Mouse (Mus musculus) left cerebral cortex, adult 18-20 months (tissue): ENCODE results near the gene Heatr5a. TPM values are rescaled to one million over a fixed set of nuclear protein-coding genes. Genes with fewer than 3 reads are reported as not detected.
A peak's percentile ranks its signal among the peaks of the same experiment; 100 is the strongest.

Source experiments
- DNase-seq, 2 experiments: peaks; one replicate each; pipeline ENCODE4 v3.0.0; 2021 to 2022; ENCODE audit warnings: low spot score in 2 of 2, mixed read lengths in 1 of 2
- total RNA-seq, 2 experiments: library from RNA; stranded (reverse); gene quantifications; 2 replicates each; pipeline ENCODE4 v1.2.3; 2021

Heatr5a gene
- total RNA-seq, 2 experiments from 2014 or later = 7.6 to 7.8 TPM

GRCm38 (mm10) chr12:51849902-51850301 is 121.2 kb downstream of the Heatr5a start:
- no peak for DNase-seq

DNA sequence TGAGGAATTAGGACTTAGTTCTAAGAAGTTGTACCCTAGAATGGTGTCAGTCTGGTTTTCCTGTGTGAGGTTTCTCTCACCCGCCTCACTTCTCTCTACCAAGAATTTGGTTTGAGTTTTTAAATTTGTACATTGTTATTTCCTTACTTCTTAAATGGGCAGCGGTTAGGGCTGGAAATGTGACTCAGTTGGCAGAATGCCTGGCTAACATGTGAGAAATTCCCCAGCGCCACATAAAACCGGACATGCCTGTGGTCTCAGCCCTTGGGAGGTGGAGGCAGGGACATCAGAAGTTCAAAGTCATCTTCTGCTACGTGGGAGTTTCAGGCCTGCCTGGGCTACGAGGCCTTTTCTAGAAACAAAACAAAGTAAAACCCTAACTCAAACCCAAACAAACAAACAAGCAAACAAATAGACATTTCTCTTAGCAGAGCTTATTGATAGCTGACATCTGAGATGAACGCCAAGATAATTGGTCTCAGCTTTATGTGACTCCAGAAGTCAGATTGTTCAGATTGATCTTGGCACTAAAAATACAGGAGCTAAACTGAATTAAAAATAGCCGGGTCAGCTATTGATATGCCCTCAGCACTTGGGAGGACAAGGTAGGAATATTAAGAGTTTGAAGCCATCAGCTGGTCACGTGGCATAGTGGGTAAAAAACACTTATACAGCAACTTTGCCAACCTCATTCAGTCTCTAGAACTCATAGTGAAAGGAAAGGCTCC is 123.0 kb downstream of the Heatr5a start:
- DNase-seq = no peak

DNA sequence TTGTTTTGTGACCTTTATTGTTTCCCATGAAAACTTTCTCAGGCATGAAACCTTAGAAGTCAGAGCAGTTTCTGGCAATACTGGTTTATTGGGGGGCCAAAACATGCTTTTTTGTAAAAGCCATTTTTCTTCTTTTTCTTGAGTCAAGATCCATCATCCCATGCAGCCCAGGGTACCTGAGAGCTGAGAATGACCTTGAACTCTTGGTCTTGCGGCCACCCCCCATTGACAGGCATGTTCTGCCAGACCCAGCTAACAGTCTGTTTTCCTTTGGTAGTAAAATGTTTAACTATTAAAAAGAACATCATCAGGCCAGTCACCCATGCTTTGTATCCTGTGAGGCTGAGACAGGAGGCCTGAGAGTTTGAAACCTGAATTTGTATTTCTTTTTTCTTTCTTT is 125.9 kb downstream of the Heatr5a start:
- no peak for DNase-seq

DNA sequence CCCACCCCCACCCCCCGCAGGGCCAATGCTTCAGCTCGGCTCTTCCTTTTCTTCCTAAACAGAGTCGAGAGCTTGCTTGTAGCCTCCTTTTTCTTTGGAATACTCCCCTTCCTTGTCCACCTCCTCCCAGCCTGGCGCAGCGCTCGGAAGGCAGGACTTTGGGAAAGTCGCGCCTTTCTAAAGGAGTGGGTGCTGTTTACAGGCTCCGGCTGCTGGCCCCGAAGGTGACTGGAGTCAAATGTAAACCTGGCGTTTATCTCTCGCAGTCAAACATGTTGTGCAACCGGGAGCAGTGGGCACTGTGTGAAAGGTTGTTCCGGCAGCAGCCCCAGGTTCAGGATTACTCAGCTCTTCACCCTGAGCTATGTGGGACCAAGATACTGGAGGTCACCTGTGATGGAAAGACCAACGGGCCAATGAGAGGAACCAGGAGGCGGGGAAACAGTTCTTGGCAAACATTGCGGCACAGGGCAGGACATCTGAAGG is 126.3 kb downstream of the Heatr5a start:
- DNase-seq = peak; percentile 88 to 90

DNA sequence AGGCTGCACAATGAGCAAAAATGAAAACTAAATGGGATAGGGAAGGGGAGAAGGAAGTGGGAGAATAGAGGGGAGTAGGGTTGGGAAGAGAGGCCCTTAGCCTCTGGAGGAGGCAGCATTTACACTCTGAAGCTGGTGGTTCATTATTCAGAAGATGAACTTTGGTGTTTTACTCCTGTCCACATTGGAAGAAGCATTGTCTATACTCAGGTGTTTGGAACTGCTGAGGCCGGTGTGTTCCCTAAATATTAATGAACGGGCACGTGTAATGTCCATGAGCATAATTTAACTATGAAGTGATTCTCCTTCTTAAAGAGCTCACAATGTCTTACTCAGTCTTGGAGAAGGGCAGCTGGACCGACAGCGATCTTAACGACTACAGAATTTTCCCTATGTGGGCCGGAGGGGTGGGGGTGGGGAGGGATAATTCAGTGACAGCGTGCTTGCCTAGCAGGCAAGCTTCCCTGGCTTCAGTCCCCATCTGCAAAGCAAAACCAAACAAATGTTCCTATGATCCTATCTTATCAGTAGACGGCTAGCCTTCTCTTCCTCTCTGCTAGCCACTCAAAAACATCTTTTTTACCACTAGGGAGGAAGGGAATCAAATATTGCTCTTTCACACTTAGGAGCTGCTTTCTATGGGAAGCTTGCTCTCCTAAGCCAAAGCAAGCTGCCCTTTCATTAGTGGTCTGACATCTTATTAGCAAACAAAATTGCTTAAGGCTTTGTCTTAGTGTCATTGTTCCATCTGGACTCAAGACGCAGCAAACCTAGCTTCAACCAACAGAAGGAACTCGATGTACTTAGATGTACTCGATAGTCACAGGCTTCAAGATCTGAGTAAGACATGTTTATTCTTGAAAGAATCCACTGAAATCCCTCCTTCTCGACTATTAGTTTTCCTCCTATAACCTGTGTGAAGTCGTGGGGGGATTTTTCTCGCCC is 127.3 kb downstream of the Heatr5a start:
- no peak for DNase-seq

DNA sequence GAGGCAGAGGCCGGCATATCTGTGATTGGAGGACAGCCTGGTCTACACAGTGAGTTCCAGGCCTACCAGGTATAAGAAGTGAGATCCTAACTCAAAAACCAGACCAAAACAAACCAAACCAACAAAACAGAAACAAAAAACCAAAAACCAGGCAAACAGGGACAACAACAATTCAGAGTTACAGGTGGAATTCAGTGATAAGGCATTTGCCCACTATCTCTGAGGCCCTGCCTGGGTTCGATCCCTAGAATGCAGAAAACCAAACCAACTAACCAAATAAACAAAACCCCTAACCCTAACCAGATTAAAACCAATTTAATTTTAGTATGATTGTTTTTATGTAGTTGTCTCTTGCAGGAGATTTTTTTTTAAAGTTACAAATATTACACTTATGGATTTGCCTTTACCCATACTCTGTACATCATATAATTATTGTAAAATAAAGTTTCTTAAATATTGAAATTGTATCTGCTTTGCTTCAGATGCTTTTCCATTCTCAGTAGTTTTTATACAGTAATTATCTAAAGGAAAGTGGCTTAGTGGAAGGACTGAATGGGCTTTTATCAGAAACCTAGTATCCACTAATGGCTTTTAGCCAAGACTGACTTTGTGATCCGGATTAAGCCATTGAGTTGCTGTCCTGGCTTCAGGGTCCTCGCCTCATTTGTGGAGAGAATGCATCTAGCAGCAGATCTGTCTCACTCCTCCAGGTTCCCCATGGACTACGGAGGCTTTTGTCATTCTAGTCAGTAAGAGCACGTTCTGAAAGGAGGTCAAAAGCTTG is 128.8 kb downstream of the Heatr5a start:
- DNase-seq = no peak

DNA sequence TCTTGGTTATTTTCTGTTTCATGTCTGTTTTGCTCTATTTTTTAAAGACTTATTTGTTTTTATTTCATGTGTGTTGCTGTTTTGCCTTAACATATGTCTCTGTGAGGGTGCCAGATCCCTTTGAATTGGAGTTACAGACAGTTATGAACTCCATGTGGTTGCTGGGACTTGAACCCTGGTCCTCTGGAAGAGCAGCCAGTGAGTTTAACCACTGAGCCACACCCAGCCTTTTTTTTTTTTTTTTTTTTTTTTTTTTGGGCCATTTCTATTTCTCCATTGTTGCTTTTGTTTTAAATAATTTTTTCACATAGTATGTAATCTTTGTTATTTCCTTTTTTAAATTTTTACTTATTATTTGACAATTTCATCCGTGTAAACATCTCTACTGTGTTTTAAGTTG is 131.3 kb downstream of the Heatr5a start:
- DNase-seq = no peak

DNA sequence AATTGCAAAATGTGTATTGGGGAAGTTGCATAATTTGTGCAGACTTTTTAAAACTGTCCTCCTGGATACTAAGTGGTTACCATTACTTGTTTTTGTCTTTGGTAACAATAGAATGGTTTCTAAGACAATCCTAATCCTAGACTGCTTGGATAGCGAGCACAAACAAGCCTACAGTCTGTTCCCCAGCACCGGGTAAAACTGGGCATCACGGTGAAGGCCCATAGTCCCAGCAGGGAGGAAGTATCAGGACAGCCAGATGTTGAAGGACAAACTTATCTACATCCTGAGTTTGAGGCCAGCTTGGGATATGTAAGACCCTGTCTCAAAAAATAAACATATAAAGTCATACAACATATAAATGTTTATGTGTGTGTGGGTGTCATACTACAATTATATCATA is 135.9 kb downstream of the Heatr5a start:
- DNase-seq = no peak

GRCm38 (mm10) chr12:51831931-51832330 is 139.2 kb downstream of the Heatr5a start:
- no peak for DNase-seq

GRCm38 (mm10) chr12:51831296-51831695 is 139.8 kb downstream of the Heatr5a start:
- no peak for DNase-seq

DNA sequence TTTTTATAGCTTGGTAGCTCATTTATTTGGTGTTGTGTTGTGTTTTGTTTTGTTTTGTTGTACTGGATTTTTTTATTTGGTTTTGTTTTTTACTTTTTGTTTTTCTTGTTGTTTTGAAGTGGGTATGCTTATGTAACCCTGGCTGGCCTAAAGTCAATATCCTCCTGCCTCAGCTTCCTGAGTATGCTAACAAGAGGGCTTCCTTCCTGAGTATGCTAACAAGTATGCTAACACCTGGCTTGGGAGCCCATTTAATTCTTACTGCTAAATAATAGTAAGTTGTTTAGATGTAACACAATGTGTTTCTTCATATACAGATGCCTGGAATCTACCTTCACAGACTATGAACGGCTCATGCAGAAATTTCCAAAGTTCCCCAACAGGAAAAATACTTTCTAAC is 140.4 kb downstream of the Heatr5a start:
- no peak for DNase-seq

GRCm38 (mm10) chr12:51830077-51830402 is 141.1 kb downstream of the Heatr5a start:
- no peak for DNase-seq

DNA sequence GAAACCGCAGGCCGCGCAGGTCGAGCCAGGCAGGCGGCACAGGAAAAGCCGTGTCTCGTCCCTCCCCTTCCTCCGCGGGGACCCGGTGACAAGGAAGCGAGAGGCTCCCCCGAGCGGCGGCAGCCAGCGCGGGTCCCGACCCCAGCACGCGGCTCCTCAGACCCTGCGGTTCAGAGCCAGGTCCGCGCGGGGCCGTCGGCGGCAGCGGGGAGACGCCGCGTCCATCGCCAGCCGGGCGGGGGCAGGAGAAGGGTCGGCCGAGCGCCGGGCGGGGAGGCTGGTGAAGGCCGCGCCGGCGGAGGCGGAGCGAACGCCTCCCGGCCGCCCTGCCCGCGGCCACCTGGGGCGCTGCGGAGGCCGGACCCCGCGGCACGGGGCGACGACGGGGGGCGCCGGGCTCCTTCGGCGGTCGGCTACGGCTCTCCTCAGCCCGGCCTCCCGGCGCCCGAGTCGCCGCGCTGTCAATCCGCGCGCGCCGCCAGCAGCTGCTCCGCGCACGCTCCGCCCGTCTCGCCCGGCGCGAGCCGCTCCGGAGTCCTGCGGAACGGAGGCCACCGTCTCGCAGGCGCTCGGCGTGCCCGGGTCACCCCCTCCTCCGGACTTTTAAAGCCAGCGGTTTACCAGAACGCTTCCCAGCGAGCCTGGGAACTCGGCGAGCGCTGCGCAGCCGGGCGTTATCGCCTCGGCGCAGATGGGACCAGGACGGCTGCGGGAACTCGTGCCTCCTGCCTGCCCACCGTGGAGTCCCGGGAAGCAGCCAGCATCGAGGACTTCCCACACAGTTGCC is 141.6 kb downstream of the Heatr5a start, which contains the start of gene Hectd1:
Gene Hectd1, minus strand, starts transcription at position 247 of the 787 bp plus-strand sequence.
- DNase-seq = peak; percentile 70 to 75

GRCm38 (mm10) chr12:51828716-51829289 is 142.3 kb downstream of the Heatr5a start:
- peak; percentile 31 to 52 for DNase-seq

DNA sequence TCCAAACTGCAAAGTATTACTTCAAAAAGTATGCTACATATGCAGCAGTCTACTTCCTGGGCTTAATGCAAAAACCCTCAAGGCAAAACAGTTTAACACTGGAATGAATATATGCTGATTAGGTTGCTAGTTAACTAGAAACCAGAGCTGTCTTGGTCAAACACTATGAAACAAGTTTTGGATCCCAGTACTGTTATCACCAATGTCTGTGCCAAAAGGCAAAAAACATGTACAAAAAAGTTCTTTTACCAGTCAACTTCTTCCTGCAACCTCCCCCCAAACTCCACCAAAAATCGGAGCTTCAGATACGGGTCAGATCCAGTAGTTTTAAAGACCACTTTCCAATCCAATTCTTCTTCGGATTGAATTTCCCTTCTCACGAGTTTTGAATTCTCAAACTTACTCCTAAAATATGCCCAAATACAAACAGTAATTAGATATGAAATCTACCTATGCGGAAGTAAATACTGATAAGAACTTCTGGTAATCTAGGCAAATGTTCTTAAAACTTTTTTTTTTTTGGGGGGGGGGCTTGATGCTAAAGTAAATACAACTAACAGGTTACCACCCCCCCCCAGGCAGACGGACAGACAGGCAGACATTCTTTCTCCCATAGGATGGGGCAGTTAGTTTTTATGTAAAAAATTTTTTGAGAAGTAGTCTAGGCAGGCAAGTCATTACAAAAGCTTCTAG is 143.0 kb downstream of the Heatr5a start:
- DNase-seq = no peak
